Mouse (Mus musculus): ENCODE results near the gene Git2.

Git2 gene

DNA sequence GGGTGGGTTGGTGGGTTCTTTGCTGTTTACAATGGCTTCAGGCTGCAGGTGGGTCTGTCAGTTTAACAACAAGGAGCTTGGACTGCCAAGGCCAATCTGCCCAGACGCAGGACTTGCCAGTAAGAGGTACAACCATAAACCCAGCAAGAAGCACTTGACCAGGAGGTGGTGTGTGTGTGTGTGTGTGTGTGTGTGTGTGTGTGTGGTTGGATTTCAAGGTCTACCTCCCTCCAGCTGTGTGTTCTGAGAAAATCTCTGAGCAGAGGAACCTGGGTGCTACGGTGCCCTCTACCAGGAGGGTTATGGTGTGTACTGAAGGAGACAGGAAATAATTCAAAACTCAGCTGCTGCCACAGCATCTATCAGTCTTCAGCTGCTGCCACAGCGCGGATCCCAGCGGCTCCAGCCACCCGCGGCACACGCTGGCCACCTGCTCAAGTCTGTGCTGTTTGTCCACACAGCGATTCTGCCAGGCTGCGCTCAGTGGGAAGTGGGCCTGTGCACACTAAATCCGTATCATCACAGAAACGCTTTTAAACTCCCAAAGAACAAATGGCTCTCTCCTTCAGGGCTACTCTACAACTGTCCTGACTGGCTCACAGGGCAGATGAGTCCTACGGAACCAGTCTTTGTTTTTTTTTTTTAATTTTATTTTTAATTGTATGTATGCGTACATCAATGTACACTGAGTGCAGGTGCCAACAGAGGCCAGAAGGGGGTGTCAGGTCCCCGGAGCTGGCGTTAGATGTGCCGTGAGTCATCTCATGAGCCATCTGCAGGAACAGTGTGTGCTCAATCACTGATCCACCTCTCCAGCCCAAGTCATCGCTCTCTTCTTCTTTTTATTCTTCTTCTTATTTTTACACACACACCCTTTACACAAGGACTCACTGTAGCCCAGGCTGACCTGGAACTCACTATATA lies 10.2 kb downstream of the Git2 start:
- peak; percentile 60 for DNase-seq (ENCODE audit: low read depth, low spot score)

DNA sequence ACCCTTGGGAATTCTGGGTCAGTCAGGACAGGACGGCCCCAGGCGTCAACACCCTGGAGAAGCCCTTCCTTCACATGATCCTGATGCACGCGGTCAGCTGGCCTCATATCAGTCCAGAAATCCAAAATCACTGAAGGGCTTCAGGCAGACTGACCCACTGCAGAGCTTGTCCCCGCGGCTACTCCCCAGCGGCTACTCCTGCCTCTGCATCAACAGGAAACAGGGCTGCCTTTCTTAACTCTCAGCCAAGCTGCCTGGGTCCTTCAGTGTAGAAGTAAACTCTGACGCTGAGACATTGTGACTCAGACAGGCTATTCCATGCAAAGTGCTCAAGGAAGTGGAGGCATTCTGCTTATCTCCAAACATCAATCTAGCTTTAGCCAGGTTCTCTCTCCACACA lies 13.3 kb downstream of the Git2 start:
- DNase-seq (ENCODE audit: low read depth, low spot score), result no peak

DNA sequence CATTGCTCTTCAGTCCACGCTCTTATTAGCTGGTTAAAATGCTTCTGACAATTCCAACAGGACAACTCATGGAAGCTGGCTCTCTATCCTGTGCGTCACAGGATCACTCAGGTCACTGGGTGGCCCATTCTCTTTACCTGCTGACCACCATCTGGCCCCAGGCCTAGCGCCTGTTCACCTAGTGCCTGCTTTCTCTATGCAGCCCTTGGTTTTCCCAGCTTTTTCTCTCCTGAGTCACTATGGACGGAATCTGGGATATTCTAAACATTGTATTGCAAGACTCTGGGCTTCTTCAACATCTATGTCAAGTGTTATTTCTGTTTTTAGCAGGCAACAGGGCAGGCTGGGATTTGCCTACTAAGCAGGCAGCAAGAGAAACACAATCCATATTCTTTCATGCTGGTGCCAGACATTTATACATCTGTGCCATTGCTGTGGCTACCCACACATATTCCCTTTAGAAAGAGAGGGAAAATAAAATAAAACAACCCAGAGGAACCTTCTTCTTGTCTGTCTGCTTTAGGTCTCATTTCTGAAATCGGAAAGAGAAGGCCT lies 15.7 kb downstream of the Git2 start:
- no peak for DNase-seq (ENCODE audit: low read depth, low spot score)

DNA sequence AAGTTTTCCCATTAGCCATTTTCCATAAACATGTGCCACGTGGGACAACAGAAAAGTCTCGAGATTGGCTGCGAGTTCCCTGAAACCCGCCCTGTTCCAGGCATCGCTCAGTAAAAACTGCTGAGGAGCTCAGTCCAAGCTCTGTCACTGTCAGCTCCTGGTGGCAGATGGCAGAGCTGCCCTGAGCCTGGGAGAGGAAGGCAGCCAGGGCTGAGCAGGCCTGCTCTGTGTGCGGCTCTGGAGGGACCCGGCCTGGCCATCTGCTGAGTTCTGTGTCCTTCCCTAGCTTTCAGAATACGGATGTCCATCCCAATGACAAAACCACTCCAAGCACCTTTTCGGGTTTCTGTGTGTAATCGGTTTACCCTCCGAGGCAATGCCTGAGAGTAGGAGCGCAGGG lies 21.9 kb downstream of the Git2 start:
- DNase-seq (ENCODE audit: low read depth, low spot score), result no peak

DNA sequence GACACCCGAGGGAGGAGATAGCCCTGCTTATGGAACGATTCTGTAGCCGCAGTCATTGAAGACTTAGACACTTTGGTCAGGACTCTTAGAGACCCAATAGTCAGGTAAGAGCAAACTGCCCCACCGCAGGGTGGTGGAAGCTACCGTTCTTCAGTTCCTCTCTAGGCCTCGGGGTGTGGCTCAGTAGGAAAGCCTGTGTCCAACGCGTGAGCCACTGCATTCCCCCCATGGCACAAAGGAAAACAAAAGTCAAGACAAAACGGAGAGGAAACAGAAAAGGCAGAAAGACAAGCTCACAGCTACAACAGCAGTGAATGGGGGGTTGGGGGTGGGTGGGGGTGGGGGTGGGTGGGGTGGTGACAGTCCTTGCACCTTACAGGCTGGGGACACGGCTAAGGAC lies 22.9 kb downstream of the Git2 start:
- DNase-seq (ENCODE audit: low read depth, low spot score), result no peak

DNA sequence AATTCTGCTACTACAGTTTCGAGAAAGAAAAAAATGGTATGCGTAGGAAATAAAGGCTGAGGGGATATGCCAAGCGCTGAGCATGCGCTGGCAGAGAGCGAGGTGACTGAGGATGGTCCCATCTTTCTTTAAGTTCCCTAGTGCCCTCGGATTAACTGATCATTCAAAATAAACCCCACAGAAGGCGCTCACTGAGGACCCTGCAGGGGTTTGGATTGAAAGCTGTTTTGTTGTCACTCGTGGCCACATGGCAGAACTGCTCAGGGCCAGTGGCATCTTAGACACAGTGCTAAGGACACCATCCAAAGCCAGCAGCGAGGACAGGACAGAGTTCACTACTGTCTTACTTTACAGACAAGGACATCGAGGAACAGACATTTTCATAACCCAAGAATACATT lies 25.0 kb downstream of the Git2 start:
- no peak for DNase-seq (ENCODE audit: low read depth, low spot score)

DNA sequence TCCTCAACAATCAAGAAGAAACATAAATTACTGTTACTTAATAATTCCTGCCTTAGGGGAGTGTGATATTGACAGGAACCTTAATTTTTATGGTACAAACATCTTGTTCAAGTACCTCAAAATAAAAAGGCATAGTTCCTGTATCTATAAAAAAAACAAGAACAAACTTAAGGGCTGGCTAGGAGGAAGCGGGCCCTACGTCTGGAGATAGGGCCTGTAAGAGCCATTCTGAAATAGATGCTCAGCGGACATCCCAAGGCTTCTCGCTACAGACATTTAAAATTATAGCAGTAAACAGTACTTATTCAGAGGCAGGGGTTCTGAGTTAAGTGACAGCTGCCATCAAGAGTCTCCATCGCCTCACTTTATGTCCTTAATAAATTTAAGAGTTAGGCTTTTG lies 27.8 kb downstream of the Git2 start:
- no peak for DNase-seq (ENCODE audit: low read depth, low spot score)

DNA sequence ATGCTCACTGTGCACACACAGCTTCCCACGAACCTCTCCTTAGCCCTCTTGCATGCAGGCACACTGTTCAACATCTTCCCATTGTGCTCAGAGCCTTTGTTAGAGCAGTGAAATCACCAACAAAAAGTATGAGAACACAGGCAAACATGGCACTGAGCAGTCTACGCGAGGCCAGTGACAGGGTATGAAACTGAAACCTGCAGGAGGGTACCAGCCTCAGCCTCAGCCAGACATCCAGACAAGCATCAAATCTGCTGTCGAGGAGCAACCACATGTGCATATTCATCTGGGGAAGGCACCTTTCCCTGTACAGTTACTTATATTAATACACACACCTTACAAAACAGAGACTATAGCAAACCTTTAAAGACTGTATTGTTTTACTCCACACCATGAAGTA lies 28.4 kb downstream of the Git2 start:
- DNase-seq (ENCODE audit: low read depth, low spot score), result no peak

DNA sequence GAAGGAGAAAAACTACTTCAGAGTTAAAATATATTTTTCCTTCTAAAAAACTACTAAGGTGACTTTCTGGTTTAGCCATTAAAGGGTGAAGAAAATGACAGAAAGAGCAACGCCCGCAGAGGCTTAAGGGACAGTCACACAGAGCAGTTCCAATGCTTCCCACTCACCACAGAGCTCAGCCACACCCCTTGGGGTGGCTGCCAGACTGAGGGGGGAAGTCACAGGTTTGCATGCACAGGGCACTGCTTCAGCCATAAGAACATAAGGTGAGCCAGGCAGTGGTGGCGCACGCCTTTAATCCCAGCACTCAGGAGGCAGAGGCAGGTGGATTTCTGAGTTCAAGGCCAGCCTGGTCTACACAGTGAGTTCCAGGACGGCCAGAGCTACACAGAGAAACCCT lies 29.7 kb downstream of the Git2 start:
- DNase-seq (ENCODE audit: low read depth, low spot score), result no peak

DNA sequence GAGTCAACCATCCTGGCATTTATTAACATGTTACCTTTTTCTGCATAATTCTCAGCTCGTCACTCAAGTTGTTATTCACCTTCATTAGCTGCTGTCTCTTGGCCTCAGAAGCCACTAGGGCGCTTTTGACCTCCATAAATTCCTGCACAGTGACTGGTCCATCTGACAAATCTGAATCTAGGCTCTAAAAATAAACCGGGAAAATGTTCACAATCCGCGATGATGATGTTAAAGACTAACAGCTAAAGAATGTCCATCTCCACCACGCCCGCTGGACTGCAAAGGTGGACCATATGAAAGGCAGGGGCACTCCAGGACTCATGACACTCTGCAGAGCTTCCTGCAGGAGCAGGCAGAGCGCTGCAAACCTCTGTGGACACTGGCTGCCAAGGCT lies 31.6 kb downstream of the Git2 start:
- no peak for DNase-seq (ENCODE audit: low read depth, low spot score)

DNA sequence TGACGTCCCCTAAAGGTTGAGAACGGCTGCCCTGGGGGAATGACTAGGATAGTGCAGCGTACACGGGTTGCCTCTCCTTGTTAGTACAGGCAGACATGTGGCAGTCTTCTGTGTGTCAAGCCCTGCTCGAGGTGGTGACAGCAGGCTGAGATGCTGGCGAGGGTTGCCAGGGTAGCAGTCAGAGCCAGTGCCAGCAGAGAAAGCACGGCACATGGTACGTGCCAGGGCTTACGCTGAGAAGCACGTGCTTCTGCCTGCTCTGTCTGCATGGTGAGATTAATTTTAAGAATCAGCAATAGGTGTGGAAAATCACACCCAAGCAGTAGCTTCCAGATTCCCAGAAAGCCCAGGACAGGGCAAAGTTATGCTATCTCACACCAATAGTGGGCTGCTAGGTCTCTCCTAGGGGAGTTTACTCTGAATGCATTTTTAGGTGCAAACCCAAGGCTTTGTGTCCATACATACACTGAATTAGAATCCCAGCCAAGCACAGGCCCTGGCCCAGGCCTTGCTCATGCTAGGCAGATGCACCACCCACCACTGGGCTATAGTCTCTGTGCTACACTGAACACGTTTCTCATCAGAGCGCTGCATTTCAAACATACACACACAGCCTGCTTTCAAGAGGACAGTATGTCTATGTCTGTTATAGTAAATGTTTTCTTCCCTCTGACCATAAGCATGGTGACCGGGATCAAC lies 32.2 kb downstream of the Git2 start:
- no peak for DNase-seq (ENCODE audit: low read depth, low spot score)

DNA sequence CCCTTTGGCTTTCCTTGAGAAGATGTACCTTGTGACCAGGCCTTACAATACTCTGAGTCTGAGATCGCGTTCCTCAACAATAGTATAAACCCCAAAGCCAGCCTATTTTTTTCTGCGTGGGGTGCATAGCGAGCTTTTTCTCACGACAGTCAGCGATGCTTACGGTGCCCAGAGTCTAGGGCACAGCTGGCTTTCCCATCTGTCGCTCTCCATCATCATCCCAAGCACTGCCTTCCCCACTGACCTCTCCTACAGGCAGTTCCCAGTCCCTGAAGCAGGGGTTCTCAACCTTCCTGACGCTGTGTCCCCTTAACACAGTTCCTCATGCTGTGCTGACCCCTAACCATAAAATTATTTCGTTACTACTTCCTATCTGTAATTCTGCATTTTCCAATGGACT lies 32.7 kb downstream of the Git2 start:
- DNase-seq (ENCODE audit: low read depth, low spot score), result no peak

DNA sequence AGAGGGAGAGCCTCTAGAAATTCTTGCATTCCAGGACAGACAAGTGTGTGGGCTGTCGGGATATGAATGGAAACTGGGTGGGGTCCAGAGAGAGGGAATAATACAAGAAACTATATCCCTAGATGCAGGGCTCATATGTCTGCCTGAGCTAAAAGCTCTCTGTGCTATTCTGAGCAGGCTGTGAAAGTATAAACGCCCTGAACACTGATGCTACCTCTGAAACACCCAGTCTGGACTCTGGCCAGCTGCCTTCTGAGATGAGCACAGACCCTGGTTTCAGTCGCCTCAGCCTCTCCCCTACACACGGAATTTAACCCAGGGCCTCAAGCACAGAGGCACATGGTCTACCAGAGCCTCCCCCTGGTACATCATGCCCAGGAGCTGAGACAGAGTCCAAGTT lies 34.7 kb downstream of the Git2 start:
- DNase-seq (ENCODE audit: low read depth, low spot score), result no peak

DNA sequence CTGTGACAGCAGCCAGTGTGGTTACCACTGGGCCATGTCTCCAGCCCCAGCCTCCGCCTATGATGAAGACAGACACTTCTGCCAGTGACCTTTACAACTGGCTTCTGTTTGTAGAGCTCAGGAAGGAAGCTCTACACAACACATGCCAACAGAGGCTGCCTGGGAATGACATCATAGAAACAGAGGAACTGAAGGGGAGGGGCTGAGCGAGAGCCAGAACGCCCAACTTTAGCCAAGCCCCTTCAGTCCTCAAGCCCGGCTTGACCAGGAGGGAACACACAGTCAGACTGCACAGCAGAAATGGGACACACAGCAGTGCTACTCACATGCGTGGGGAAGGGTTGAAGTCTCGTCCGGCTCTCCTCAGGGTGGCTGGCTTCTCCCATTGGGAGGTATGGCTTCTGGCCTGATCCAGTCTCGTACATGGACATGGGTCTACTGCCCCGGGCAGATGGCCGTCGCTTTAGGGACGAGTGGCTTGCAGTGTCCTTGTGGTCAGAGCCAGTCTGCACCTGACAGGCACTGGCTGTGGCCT lies 36.5 kb downstream of the Git2 start:
- DNase-seq (ENCODE audit: low read depth, low spot score), result no peak

DNA sequence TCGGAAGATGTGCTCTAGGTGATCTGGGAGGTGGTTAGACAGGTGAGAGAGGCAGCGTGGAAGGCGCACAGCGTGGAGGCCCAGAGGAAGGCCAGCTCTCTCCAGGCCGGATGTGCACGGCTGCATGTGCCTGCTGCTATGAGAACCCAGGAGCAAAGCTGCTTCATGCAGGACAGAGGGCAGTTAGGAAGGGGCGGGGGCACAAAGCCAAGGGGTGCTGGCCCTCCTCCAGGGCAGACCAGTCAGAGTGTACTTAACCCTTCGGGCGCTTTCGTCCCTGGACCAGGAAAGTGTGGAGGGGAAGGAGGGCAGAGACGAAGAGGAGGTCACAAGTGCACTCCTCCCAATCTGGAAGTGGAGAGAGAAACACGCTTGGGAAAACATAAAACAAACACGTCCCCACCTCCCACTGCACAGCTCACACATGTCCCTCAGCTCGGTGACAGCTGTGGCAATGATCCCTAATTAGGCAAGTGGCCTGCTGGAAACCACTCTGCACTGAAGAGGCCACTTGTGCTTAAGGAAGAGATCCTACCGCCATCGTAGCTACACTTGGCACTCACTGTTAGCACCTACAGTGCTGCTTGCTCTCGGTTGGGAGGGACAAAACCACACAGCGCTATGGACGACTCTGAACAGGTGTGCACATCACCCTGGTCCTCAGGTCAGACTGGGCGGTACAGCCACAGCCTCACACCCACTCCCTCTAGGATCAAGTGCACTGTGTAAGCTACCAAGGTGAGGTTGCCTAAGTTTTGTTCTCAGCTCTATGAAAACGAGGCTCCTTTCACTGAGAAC lies 38.0 kb downstream of the Git2 start:
- no peak for DNase-seq (ENCODE audit: low read depth, low spot score)

DNA sequence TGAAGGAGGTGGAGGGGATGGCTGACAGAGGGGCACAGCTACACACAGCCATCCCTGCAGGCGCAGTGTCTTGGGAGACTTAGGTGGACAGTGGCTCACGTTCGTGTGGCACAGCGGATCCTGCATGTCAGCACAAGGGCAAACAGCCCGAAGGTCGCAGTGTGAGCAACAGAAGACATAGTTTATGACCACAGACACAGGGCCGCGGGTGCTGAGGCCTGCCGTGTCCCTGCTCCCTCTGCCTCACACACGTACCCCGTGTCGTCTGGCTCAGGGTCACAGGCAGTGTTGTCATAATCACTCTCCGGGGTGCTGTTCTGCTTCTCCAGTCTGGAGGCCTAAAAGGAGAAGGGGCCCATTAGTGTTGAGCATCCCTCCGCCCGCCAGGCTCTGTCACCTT lies 41.7 kb downstream of the Git2 start:
- no peak for DNase-seq (ENCODE audit: low read depth, low spot score)

DNA sequence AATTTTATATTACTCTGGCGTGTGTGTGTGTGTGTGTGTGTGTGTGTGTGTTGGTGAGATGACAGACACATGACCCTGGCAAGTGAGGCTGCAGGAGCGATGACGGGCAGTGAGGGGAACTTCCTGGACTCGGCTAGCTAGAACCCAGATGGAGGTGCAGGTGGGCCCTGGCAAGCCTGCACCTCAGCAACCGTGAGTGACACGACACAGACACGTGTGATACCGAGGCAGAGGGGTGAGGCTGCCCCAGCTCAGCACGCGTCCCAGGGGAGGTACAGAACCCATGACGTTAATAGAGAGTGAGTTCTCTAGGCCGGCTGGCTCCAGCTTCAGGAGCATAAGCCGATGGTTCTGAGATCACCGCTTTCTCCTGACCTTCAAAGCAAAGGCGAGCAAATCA lies 43.3 kb downstream of the Git2 start:
- no peak for DNase-seq (ENCODE audit: low read depth, low spot score)

DNA sequence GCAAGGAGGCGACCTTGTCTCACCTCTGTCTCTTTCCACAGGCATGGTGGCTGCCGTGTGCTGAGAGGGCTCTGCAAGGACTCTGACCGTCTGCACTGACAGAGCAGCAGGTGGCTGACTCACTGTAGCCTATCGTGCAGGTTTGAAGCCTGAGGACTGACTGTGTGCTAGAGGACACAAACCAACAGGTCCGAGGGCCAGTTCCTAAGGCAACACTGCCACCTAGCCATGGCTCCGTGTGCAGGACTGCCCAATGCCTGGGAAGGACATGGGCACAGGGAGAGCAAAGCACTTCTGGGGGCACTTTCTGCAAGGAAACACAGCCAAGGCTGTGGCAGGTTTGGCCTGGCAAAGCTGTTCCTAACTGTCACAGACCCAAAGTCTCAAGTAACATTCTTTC lies 43.8 kb downstream of the Git2 start:
- DNase-seq (ENCODE audit: low read depth, low spot score), result no peak

DNA sequence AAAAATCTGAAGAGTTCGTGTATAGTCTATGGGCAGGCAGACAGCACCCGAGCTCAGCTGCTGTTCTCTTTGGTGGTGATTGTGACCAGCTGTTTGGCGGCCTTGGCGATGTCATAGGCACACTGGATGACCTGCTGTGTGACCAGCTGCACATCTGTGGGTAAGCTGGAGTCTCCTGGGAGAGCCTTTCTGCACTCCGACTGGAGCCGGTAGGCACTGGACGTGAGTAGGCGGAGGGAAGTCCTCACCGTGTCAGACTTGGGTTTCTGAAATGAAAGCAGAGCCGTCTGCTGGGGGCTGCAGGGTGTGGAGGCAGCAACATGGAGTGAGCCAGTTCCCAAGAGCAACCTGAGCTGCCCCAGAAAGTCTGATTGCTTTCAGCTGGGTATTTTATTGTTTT lies 45.2 kb downstream of the Git2 start:
- no peak for DNase-seq (ENCODE audit: low read depth, low spot score)

DNA sequence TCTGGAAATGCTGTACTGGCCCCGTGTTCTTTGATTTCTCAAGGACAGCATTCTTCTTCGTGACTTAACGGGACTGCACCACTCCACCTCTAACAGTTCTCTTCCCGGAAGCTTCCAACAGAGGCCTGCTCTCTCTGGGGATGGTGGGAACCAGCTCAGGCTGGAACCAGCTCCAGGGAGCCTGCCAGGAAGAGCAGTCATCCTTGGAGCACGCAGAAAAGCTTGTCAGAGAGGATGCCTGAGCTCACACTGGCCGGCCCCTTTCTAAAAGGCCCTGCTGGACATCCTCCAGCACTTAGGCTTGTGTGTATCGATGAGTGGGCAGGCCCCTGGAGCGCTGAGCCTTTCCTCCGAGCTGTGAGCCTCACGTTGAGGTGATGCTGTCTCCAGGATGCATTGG lies 47.2 kb downstream of the Git2 start:
- no peak for DNase-seq (ENCODE audit: low read depth, low spot score)

DNA sequence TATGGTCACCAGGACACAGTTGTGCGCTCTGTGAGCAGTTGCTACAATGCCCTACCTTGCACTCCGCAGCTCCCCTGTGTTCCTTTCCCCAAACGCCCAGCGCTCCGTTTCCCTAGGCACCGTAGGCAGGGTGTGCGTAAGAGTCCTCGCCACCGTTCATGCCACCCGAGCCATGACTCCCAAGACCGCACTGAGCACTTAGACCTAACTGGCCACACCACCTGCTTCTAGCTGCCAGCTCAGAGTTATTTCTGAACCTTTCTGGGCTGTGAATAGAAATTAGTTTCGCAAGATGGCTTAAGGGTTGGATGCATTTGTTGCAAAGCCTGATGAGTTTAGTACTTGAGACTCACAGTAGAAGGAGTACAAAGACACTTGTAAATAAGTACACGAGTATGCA lies 52.5 kb downstream of the Git2 start:
- DNase-seq (ENCODE audit: low read depth, low spot score), result no peak

DNA sequence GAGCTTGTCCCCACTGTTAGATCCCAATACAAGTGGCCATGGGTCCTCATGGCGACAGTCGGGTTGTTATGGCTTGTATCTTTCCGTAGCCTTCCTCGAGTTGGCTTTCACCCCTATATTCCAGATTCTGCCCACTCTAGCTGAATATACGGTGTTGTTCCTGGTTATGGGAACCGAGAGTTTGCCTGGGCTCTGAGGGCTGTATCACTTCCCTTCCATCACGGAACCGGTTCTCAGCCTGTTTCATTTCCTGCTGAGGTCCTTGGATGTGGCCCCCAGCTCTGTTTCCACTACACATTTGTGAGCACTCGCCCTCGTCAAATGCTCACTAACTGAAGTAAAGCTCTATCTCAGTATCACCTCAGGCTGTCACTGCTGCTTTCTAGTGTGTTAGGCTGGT lies 53.3 kb downstream of the Git2 start:
- no peak for DNase-seq (ENCODE audit: low read depth, low spot score)

Measured in ES-CJ7 (cell line).